Mouse (Mus musculus) forebrain, embryonic 16.5 days (tissue): Measurements from ENCODE around the gene Calm1. TPM values are rescaled to one million over a fixed set of nuclear protein-coding genes. Genes with fewer than 3 reads are reported as not detected.

Source experiments
- ATAC-seq: fragments of 200-750 bp; cut with Nextera tagmentation; 2 replicates; pipeline ENCODE4 v1.8.0; 2017; ENCODE audit warnings: mild to moderate bottlenecking, moderate library complexity
- H3K27ac ChIP-seq: fragments of 300-500 bp; sonication (generic); 2 replicates; pipeline ENCODE4 v1.5.1; 2014; ENCODE audit warnings: low read length, control low read depth
- H3K27me3 ChIP-seq: fragments of 300-500 bp; sonication (generic); replicated peaks from 2 replicates; pipeline ENCODE4 v1.6.1; 2014; ENCODE audit warnings: low read length; ENCODE audit not compliant: control insufficient read depth, insufficient read depth
- H3K36me3 ChIP-seq: fragments of 300-500 bp; sonication (generic); 2 replicates; pipeline ENCODE4 v1.6.1; 2014; ENCODE audit not compliant: control insufficient read depth, insufficient read depth
- H3K4me1 ChIP-seq: fragments of 300-500 bp; sonication (generic); replicated peaks from 2 replicates; pipeline ENCODE4 v1.6.1; 2014; ENCODE audit warnings: low read length; ENCODE audit not compliant: control insufficient read depth, insufficient read depth
- H3K4me2 ChIP-seq: fragments of 300-500 bp; sonication (generic); 2 replicates; pipeline ENCODE4 v1.6.1; 2014; ENCODE audit warnings: mild to moderate bottlenecking, low read length, control low read depth
- H3K4me3 ChIP-seq: fragments of 300-500 bp; sonication (generic); replicated peaks from 2 replicates; pipeline ENCODE4 v1.5.1; 2014; ENCODE audit warnings: mild to moderate bottlenecking, low read length, control low read depth
- H3K9ac ChIP-seq: fragments of 300-500 bp; sonication (generic); replicated peaks from 2 replicates; pipeline ENCODE4 v1.6.1; 2014; ENCODE audit warnings: low read depth, low read length, control low read depth
- H3K9me3 ChIP-seq: fragments of 300-500 bp; sonication (generic); 2 replicates; pipeline ENCODE4 v1.6.1; 2016; ENCODE audit warnings: low read length; ENCODE audit not compliant: control insufficient read depth
- WGBS: fragments of 180-500 bp; shearing (Covaris S2); extraction: QIAGEN DNeasy Blood & Tissue Kit; methylation state at CpG from one replicate; pipeline ENCODE4 v1.1.7; 2014; 5-methylcytosine and 5-hydroxymethylcytosine counted together
- polyA plus RNA-seq: library from polyadenylated mRNA; unstranded; fragments of >200 nt; fragmentation: Nextera tagmentation; extraction: Ambion mirVana; gene quantifications from 2 replicates; pipeline ENCODE4 v1.2.1, GENCODE M21; 2015

Gene Calm1
- polyA plus RNA-seq, 1 experiment from 2014 or later: 2,140 TPM

DNA sequence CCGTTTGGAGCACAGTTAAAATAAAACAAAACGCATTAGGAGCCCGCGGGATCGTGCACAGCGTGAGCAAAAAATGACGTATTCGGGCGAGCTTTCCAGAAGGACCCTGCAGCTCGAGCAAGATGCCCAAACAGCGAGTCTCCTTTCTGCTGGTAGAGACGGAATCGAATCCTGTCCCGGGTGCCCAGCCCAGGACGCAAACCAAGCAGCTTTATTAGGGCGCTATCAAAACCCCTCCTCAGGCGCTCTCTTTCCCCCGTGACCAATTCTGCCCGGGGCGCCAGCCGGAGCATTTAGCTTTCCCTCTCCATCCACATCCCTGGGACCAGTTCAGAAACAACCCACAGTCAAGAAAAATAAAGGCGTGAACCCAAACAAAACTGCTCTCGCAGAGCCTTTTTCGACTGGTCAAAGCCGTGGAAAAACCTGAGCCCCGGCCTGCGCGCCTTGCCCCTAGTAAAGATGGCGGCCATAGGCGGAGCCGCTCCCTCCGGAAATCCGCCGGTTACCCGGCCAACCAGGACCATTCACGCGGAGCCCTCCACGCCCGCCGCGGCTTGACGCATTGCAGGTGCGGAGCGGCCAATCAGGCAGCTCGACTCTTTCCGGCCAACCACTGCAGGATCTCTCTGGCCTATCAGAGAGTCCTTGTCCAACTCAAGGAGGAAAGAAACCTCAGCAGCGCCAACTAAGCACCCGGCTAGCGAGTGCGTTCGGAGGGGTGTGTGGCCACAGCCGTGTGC lies 12.1 kb upstream of the Calm1 start:
- H3K36me3 ChIP-seq: no peaks in the 10 kb centered on the region
- H3K4me1 ChIP-seq: peaks cover 13% of the 10 kb centered on the region
- no peaks in the 10 kb centered on the region for H3K27me3 ChIP-seq
- H3K4me3 ChIP-seq: peak overlapping the region; percentile 67
- peak overlapping the region; percentile 80 for H3K4me2 ChIP-seq
- ATAC-seq: peak; percentile 100
- peak overlapping the region; percentile 89 for H3K9ac ChIP-seq
- under 1% methylated on average over 52 of the region's 52 CpGs for WGBS
- H3K9me3 ChIP-seq: no peaks in the 10 kb centered on the region
- peak overlapping the region; percentile 99 for H3K27ac ChIP-seq

DNA sequence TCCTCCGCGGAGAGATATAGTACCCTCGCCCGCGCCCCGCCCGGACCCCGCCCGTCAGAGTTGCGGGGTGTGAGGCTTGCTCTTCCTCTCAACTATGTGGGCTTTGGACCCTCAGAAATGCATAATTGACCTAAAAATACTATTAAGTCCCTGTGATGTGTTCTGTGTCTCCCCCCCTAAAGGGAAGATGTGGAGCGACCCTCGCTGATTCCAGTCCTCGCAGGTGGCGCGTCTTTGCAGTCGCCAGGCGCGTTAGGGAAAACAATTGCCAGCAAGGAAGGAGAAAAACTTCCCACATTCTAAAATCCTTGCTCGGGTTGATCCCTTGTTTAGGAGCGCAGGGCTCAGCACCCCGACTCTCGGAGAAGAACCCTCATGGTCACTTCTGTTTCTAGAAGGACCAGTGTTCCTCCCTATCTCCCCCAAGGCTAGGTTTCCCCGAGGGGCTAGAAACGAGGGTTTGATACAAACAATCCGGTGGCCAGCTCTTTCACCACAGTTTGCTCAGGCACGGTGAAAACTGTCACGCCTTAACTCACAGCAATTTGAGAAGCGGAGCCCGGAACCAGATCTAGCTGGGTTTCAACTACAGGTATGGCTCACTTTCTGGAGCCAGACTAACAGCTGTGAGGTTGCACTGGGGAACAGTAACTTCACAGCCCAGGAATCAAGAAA lies 11.3 kb upstream of the Calm1 start:
- peak overlapping the region; percentile 86 for H3K27ac ChIP-seq
- H3K9me3 ChIP-seq: no peaks in the 10 kb centered on the region
- H3K36me3 ChIP-seq: no peaks in the 10 kb centered on the region
- peak overlapping the region; percentile 80 for H3K4me2 ChIP-seq
- H3K4me1 ChIP-seq: peaks cover 13% of the 10 kb centered on the region
- ATAC-seq: no peak
- whole genome bisulfite sequencing: 1% methylated on average over 29 of the region's 29 CpGs
- H3K4me3 ChIP-seq: peak overlapping the region; percentile 67
- no peaks in the 10 kb centered on the region for H3K27me3 ChIP-seq
- peak overlapping the region; percentile 61 for H3K9ac ChIP-seq

DNA sequence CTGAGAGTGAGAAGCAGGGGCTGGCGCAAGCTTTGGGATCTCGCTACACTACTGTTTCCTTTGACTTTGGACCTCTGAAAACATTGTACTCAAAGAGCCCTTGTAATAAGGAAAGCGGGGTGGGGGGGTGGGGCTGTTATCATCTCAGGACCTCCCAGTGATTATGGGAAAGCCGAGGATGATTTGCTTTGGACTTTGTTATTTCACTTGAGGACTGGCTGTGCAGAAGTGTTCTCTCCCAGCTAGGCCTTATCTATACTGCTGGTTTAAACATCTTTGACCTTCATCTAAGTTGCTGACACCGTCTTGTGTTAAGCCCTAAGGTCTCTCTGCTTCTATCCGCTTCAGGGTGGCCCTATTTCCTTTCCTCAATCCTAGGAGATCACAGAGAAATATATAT lies 8.4 kb upstream of the Calm1 start:
- no peaks in the 10 kb centered on the region for H3K9me3 ChIP-seq
- H3K27ac ChIP-seq: no peak overlapping the region
- H3K9ac ChIP-seq: no peak overlapping the region
- no peak overlapping the region for H3K4me2 ChIP-seq
- no peak for ATAC-seq
- H3K27me3 ChIP-seq: no peaks in the 10 kb centered on the region
- peaks cover 13% of the 10 kb centered on the region for H3K4me1 ChIP-seq
- H3K36me3 ChIP-seq: no peaks in the 10 kb centered on the region
- no peak overlapping the region for H3K4me3 ChIP-seq
- 88% methylated on average over 6 of the region's 6 CpGs for WGBS

DNA sequence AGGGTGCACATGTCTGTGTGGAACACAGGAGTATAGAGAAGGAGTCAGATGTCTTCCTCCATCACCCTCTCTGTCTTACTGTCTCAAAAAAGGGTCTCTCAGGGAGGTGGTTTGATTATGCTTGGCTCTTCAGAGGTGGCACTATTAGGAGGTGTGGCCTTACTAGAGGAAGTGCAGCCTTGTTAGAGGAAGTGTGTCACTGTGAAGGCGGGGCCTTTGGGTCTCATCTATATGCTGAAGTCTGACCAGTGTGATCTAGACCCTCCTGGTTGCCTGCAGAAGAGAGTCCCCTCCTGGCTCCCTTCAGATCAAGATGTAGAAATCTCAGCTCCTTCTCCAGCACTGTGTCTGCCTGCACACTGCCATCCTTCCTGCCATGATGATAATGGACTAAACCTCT lies 5.1 kb upstream of the Calm1 start:
- Histone ChIP-seq H3K9ac (no peak overlapping the region), H3K4me3 (no peak overlapping the region), H3K27ac (no peak overlapping the region), H3K9me3 (no peaks in the 10 kb centered on the region), H3K27me3 (no peaks in the 10 kb centered on the region), H3K36me3 (no peaks in the 10 kb centered on the region), H3K4me1 (peaks cover 5% of the 10 kb centered on the region), H3K4me2 (no peak overlapping the region)
- ATAC-seq: no peak
- WGBS: 94% methylated on average over 1 of the region's 1 CpGs

DNA sequence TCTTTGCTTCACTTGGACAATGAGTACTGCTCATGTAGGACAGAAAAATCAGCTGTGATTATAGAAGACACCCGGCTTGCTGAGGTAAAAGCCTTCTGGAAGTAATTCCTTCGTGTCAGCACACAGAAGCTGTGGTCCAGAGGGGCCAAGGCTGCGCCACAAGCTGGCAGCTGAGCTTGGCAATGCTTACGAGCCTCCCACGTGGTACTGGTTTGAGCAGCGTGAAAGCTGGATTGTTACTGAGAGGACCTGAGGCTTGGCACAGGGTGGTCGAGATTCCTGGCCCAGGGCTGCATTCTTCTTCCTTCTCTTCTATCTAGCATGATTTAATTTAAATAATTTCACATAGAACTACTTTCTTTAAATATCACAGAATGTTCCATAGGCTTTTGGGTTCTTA lies 2.4 kb upstream of the Calm1 start:
- Histone ChIP-seq H3K4me1 (peaks cover 8% of the 10 kb centered on the region), H3K4me2 (no peak overlapping the region), H3K9ac (no peak overlapping the region), H3K36me3 (no peaks in the 10 kb centered on the region), H3K27ac (no peak overlapping the region), H3K9me3 (no peaks in the 10 kb centered on the region), H3K4me3 (no peak overlapping the region), H3K27me3 (no peaks in the 10 kb centered on the region)
- ATAC-seq: no peak
- 55% methylated on average over 7 of the region's 7 CpGs for WGBS

DNA sequence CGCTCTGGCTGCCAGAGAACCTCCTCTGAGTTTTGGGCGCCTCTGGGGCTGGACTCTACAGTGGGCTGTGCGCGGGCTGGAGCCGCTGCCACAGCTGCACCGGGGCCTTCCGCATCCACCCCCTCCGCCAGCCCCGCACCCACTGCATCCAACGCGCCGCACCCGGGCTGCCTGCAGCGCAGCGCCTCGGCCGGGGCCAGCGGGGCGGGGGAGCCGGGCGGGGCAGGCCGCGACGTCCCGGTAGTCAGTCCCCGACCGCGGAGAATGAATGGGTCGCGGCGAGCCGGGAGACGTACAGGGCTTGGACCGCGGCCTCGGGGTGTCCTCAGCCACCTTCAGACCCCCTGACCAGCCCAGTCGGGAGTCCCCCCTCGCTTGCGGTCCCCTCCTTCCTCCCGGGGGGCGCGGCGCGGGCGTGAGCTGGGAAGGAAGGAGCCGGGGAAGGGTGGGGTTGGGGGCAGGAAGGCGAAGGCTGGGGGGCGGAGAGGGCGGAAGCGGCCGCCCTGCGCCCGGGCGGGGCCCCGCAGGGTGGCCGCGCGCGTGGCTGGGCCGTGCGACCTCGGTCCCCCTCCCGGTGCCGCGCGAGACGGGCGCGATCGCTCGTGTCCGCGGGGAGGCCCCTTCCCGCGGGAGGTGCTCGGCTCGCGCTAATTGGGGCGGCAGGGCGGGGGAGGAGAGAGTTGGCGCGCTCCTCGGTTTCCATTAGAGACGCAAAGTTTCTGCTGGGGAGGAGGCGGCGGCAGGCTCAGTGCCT lies 833 bp downstream of the Calm1 start:
- H3K27me3 ChIP-seq: no peaks in the 10 kb centered on the region
- under 1% methylated on average over 66 of the region's 86 CpGs for WGBS
- peak overlapping the region; percentile 96 for H3K9ac ChIP-seq
- H3K4me3 ChIP-seq: peak overlapping the region; percentile 91
- H3K36me3 ChIP-seq: peaks cover 16% of the 10 kb centered on the region
- ATAC-seq: peak; percentile 63
- peak overlapping the region; percentile 98 for H3K4me2 ChIP-seq
- H3K9me3 ChIP-seq: no peaks in the 10 kb centered on the region
- H3K4me1 ChIP-seq: peaks cover 29% of the 10 kb centered on the region
- peak overlapping the region; percentile 93 for H3K27ac ChIP-seq

DNA sequence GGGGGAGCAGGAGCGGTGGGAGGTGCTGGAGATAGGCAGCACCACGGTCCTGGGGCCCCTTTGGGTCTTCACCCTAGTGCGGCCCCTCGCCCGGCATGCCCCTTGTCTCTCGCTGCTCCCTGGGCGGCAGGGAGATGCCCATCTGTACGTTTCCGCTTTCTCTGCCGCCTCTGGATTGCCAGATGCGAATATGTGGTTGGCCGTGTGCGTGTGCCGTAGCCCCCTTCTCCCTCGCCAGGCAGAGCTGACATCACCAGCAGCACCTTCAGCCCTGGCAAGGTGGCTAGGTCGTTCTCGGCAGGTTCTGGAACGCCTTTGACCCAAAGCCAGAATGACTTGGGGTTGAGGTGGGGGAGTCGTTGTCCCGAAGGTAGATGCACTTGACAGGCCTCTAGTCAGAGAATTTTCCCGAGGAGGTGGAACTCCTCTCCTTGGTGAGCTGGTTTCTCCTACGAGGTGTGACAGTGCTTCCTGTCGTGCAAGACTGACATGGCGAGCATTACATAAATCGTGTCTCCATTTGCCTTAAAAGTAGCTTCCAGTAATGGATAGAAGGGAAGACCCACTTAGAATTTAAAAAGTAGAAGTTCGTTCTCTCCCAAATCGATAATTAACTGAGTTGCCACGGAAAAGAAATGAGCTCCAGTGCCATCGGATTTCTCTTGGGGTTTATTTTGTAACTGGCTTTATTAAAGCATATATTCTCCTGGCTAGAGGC lies 1.6 kb downstream of the Calm1 start:
- Histone ChIP-seq H3K9me3 (no peaks in the 10 kb centered on the region), H3K4me2 (peak overlapping the region; percentile 98), H3K4me1 (peaks cover 29% of the 10 kb centered on the region), H3K27me3 (no peaks in the 10 kb centered on the region), H3K9ac (peak overlapping the region; percentile 96), H3K27ac (peak overlapping the region; percentile 93), H3K4me3 (peak overlapping the region; percentile 91), H3K36me3 (peaks cover 23% of the 10 kb centered on the region)
- peak; percentile 2; the same call in 1 of the 2 replicates for ATAC-seq
- WGBS: 4% methylated on average over 29 of the region's 29 CpGs

DNA sequence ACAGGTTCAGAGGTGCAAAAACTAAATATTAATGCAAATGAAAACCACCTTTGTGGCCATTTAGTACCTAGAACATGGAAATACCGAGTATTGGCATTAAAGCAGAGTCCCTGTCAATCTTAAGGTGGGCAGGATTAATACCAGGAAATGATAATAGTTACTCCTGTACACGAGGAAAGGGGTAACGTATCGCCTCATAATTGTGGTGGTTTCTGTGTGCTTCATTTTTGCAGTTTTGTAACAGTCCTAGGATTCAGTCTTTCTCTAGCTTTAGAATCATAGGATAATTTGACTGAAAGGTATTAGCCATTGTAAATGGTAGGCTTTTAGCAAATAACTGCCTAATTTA lies 2.1 kb downstream of the Calm1 start:
- Histone ChIP-seq H3K36me3 (peaks cover 26% of the 10 kb centered on the region), H3K27ac (no peak overlapping the region), H3K9me3 (no peaks in the 10 kb centered on the region), H3K4me2 (peak overlapping the region; percentile 98), H3K27me3 (no peaks in the 10 kb centered on the region), H3K9ac (0 out of 2 replicates have a peak overlapping the region, but pooled peaks have one; percentile 96), H3K4me3 (peak overlapping the region; percentile 91), H3K4me1 (peaks cover 29% of the 10 kb centered on the region)
- 26% methylated on average over 4 of the region's 4 CpGs for WGBS
- no peak for ATAC-seq

DNA sequence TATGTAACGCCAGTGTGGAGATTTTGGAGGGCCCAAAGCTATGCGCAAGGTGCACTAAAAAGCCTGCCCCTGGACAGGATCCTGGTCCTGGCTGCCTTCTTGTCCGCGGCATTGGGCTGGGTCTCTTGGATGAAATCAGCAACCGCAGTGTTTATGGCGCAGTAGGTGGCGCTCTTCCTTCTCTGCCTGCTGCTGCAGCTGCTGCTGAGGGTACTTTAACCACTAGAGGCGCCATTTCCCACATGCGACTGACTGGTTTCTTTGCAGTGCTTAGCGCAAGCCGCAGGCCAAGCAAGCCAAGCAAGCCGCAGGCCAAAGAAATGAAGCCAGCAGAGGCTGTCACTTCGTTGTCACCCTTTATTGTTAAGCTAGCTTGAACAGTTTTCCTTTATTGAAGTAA lies 2.6 kb downstream of the Calm1 start:
- Histone ChIP-seq H3K4me1 (peaks cover 29% of the 10 kb centered on the region), H3K27ac (peak overlapping the region; percentile 36; the same call in 1 of the 2 replicates), H3K27me3 (no peaks in the 10 kb centered on the region), H3K9me3 (no peaks in the 10 kb centered on the region), H3K4me3 (peak overlapping the region; percentile 91), H3K36me3 (peaks cover 30% of the 10 kb centered on the region), H3K9ac (peak overlapping the region; percentile 59), H3K4me2 (peak overlapping the region; percentile 98)
- ATAC-seq: peak; percentile 74
- WGBS: under 1% methylated on average over 13 of the region's 13 CpGs
